9 mouse cellular contexts compared by ENCODE assay signal in genomic region chr5:24455076-24455475, GRCm38 (mm10). TPM values are rescaled to one million over a fixed set of nuclear protein-coding genes. Genes with fewer than 3 reads are reported as not detected.
DNase-seq lines count a peak whose midpoint lies in the region; ATAC-seq and TF ChIP-seq lines count a peak whose summit lies in the region.
"Had no signal": no experiment of that assay in that cellular context is flagged by ENCODE, and none has a peak within 500 bp of the region (broad histone marks: within the 10 kb centered on the region; RNA-seq: fewer than 3 reads in every experiment).

No protein-coding gene starts in this region.

- ATAC-seq in midbrain, embryonic 16.5 days: no peak

- no peak for TF ChIP-seq POLR2A in kidney, adult 2 months (IDR thresholded peaks at IDR 0.05; ENCODE audit: low read depth, low read length)

- H3K4me2 ChIP-seq in midbrain, embryonic 16.5 days (ENCODE audit: low read length): peak overlapping the region; percentile 95

- no peak for DNase-seq in layer of hippocampus, adult 2 months (ENCODE audit: low spot score in 2 of 2)
- no peak for DNase-seq in layer of hippocampus, adult 18-20 months (ENCODE audit: low spot score in 2 of 2)
- DNase-seq in adrenal gland, postnatal 10 days: peak; percentile 49
- no peak for DNase-seq in hindbrain, embryonic 10.5 days (ENCODE audit: low spot score)
- no peak for DNase-seq in urinary bladder, adult 18-20 months (ENCODE audit: low spot score in 2 of 2)
- no peak for DNase-seq in left cerebral cortex, adult 9 months (ENCODE audit: low spot score in 2 of 2)
- no peak for DNase-seq in kidney, adult 2 months
- DNase-seq: right cerebral cortex, adult 18-20 months had no signal

- peaks cover 45% of the 10 kb centered on the region for H3K36me3 ChIP-seq in hindbrain, embryonic 10.5 days
- no peaks in the 10 kb centered on the region for H3K36me3 ChIP-seq in midbrain, embryonic 16.5 days (ENCODE audit: control insufficient read depth, insufficient read depth, low read length)
- no peaks in the 10 kb centered on the region for H3K36me3 ChIP-seq in kidney, adult 2 months (ENCODE audit: control insufficient read depth, insufficient read depth, low read length)

- H3K9me3 ChIP-seq in hindbrain, embryonic 10.5 days: no peaks in the 10 kb centered on the region
- H3K9me3 ChIP-seq in midbrain, embryonic 16.5 days (replicated peaks; ENCODE audit: control insufficient read depth, low read length, poor library complexity, severe bottlenecking): no peaks in the 10 kb centered on the region

- H3K27me3 ChIP-seq in hindbrain, embryonic 10.5 days (ENCODE audit: insufficient read depth, poor library complexity, severe bottlenecking): peaks cover 9% of the 10 kb centered on the region; the same call in 1 of the 2 replicates
- H3K27me3 ChIP-seq in midbrain, embryonic 16.5 days (ENCODE audit: control insufficient read depth, insufficient read depth, low read depth, low read length): no peaks in the 10 kb centered on the region
- H3K27me3 ChIP-seq in kidney, adult 2 months (replicated peaks; ENCODE audit: control insufficient read depth, insufficient read depth, low read length): no peaks in the 10 kb centered on the region

- no peak overlapping the region for H3K9ac ChIP-seq in midbrain, embryonic 16.5 days (ENCODE audit: low read depth, low read length)

- H3K27ac ChIP-seq in layer of hippocampus, adult 2 months: 0 out of 2 replicates have a peak overlapping the region, but pooled peaks have one; percentile 23
- peak overlapping the region; percentile 97 for H3K27ac ChIP-seq in hindbrain, embryonic 10.5 days
- no peak overlapping the region for H3K27ac ChIP-seq in midbrain, embryonic 16.5 days (ENCODE audit: low read length)
- H3K27ac ChIP-seq in kidney, adult 2 months (ENCODE audit: insufficient read depth, low read depth, low read length): no peak overlapping the region

- 54% methylated on average over 3 of the region's 3 CpGs for WGBS in hindbrain, embryonic 10.5 days
- WGBS in midbrain, embryonic 16.5 days: 55% methylated on average over 3 of the region's 3 CpGs
- WGBS in kidney, adult 2 months: 74% methylated on average over 3 of the region's 3 CpGs

- H3K4me1 ChIP-seq in hindbrain, embryonic 10.5 days (replicated peaks): peaks cover 50% of the 10 kb centered on the region
- peaks cover 35% of the 10 kb centered on the region for H3K4me1 ChIP-seq in midbrain, embryonic 16.5 days (ENCODE audit: control insufficient read depth, insufficient read depth, low read length)
- peaks cover 6% of the 10 kb centered on the region for H3K4me1 ChIP-seq in kidney, adult 2 months (ENCODE audit: control insufficient read depth, insufficient read depth, low read length)

- no peak for TF ChIP-seq CTCF in layer of hippocampus, adult 2 months (conservative IDR thresholded peaks at IDR 0.05)
- TF ChIP-seq CTCF in kidney, adult 2 months (conservative IDR thresholded peaks at IDR 0.05; ENCODE audit: insufficient read depth, insufficient read length, low read depth, low read length): no peak

- peak overlapping the region; percentile 27 for H3K4me3 ChIP-seq in layer of hippocampus, adult 2 months
- peak overlapping the region; percentile 95 for H3K4me3 ChIP-seq in hindbrain, embryonic 10.5 days
- no peak overlapping the region for H3K4me3 ChIP-seq in midbrain, embryonic 16.5 days (ENCODE audit: low read depth, low read length)
- no peak overlapping the region for H3K4me3 ChIP-seq in kidney, adult 2 months (ENCODE audit: insufficient read depth, low read depth, low read length)

RNA-seq across cellular contexts. Expression of gene Agap3, which starts 3.1 kb away (rescaled TPM):
- 100 to 1,000 TPM; 651 to 655 TPM for total RNA-seq in layer of hippocampus, adult 2 months (2021)
- total RNA-seq in layer of hippocampus, adult 18-20 months (2021): 100 to 1,000 TPM; 673 to 687 TPM
- total RNA-seq in adrenal gland, postnatal 10 days (2021): 10 to 100 TPM; 67.6 to 72.2 TPM
- 31.9 and 36.5 TPM in 2 replicates for polyA plus RNA-seq in hindbrain, embryonic 10.5 days (2016; fragmentation: Nextera tagmentation; extraction: Ambion mirVana)
- 55.6 and 56.9 TPM in 2 replicates for polyA plus RNA-seq in midbrain, embryonic 16.5 days (2015; fragmentation: Nextera tagmentation; extraction: Ambion mirVana)
- 59.4 and 62.3 TPM in 2 replicates for polyA plus RNA-seq in kidney, adult 2 months (2012; rRNA removed)

RNA-seq across cellular contexts. Expression of gene Tmub1, which starts 7.4 kb away (rescaled TPM):
- total RNA-seq in layer of hippocampus, adult 2 months (2021): 10 to 100 TPM; 22.2 to 22.5 TPM
- 10 to 100 TPM; 21.8 to 23.7 TPM for total RNA-seq in layer of hippocampus, adult 18-20 months (2021)
- 10 to 100 TPM in 1 of 2 experiments, 1 to 10 TPM in 1; 9.1 to 10.5 TPM for total RNA-seq in adrenal gland, postnatal 10 days (2021)
- polyA plus RNA-seq in hindbrain, embryonic 10.5 days (2016; fragmentation: Nextera tagmentation; extraction: Ambion mirVana): 32.7 and 38.4 TPM in 2 replicates
- polyA plus RNA-seq in midbrain, embryonic 16.5 days (2015; fragmentation: Nextera tagmentation; extraction: Ambion mirVana): 60.1 and 63.2 TPM in 2 replicates
- 60.0 and 68.9 TPM in 2 replicates for polyA plus RNA-seq in kidney, adult 2 months (2012; rRNA removed)

RNA-seq across cellular contexts. Expression of gene Fastk, which starts 10.0 kb away (rescaled TPM):
- 100 to 1,000 TPM; 127 to 130 TPM for total RNA-seq in layer of hippocampus, adult 2 months (2021)
- 100 to 1,000 TPM; 109 to 115 TPM for total RNA-seq in layer of hippocampus, adult 18-20 months (2021)
- total RNA-seq in adrenal gland, postnatal 10 days (2021): 100 to 1,000 TPM; 129 to 172 TPM
- polyA plus RNA-seq in hindbrain, embryonic 10.5 days (2016; fragmentation: Nextera tagmentation; extraction: Ambion mirVana): 114 and 127 TPM in 2 replicates
- 93.0 and 96.2 TPM in 2 replicates for polyA plus RNA-seq in midbrain, embryonic 16.5 days (2015; fragmentation: Nextera tagmentation; extraction: Ambion mirVana)
- polyA plus RNA-seq in kidney, adult 2 months (2012; rRNA removed): 291 and 403 TPM in 2 replicates

RNA-seq across cellular contexts. Expression of gene Slc4a2, which starts 31.4 kb away (rescaled TPM):
- 10 to 100 TPM; 32.5 to 37.6 TPM for total RNA-seq in layer of hippocampus, adult 2 months (2021)
- 10 to 100 TPM; 30.1 to 30.8 TPM for total RNA-seq in layer of hippocampus, adult 18-20 months (2021)
- total RNA-seq in adrenal gland, postnatal 10 days (2021): 10 to 100 TPM; 58.7 to 60.9 TPM
- 33.5 and 39.7 TPM in 2 replicates for polyA plus RNA-seq in hindbrain, embryonic 10.5 days (2016; fragmentation: Nextera tagmentation; extraction: Ambion mirVana)
- polyA plus RNA-seq in midbrain, embryonic 16.5 days (2015; fragmentation: Nextera tagmentation; extraction: Ambion mirVana): 22.2 and 23.7 TPM in 2 replicates
- 56.8 and 66.9 TPM in 2 replicates for polyA plus RNA-seq in kidney, adult 2 months (2012; rRNA removed)

RNA-seq across cellular contexts. Expression of gene Cdk5, which starts 31.7 kb away (rescaled TPM):
- total RNA-seq in layer of hippocampus, adult 2 months (2021): 100 to 1,000 TPM; 118 to 136 TPM
- total RNA-seq in layer of hippocampus, adult 18-20 months (2021): 100 to 1,000 TPM; 126 to 133 TPM
- total RNA-seq in adrenal gland, postnatal 10 days (2021): 10 to 100 TPM; 37.9 to 41.3 TPM
- polyA plus RNA-seq in hindbrain, embryonic 10.5 days (2016; fragmentation: Nextera tagmentation; extraction: Ambion mirVana): 46.4 and 61.4 TPM in 2 replicates
- 130 and 149 TPM in 2 replicates for polyA plus RNA-seq in midbrain, embryonic 16.5 days (2015; fragmentation: Nextera tagmentation; extraction: Ambion mirVana)
- polyA plus RNA-seq in kidney, adult 2 months (2012; rRNA removed): 78.0 and 83.2 TPM in 2 replicates

Comparison
In these comparisons a context has a peak if more than half of its experiments do, and no peak if none do; other contexts are left out.
1. H3K27ac ChIP-seq: peak in layer of hippocampus, adult 2 months (single experiment) and hindbrain, embryonic 10.5 days (single experiment); none in midbrain, embryonic 16.5 days (single experiment) and kidney, adult 2 months (single experiment).
2. H3K4me3 ChIP-seq: peak in layer of hippocampus, adult 2 months (single experiment) and hindbrain, embryonic 10.5 days (single experiment); none in midbrain, embryonic 16.5 days (single experiment) and kidney, adult 2 months (single experiment).
3. RNA of gene Agap3, which starts 3.1 kb away (total RNA-seq): 673 to 687 TPM in layer of hippocampus, adult 18-20 months and 651 to 655 TPM in layer of hippocampus, adult 2 months; 67.6 to 72.2 TPM in adrenal gland, postnatal 10 days; every median in the first group is over 4 times any median in the second.